Mouse (Mus musculus) bone marrow macrophage, adult 2 months (primary cell): ENCODE data around the gene Mrpl4. TPM values are rescaled to one million over a fixed set of nuclear protein-coding genes. Genes with fewer than 3 reads are reported as not detected.
A peak's percentile ranks its signal among the peaks of the same experiment; 100 is the strongest.
"Not testable (repeated sequence)": the region's sequence is repeated elsewhere in the genome, so short reads cannot be mapped to it uniquely, and the experiment has no call there.

ENCODE experiments used
- H3K27ac ChIP-seq: 2 replicates; pipeline ENCODE4 v1.5.1; 2012; ENCODE audit warnings: low read depth, low read length; ENCODE audit not compliant: insufficient read depth
- H3K4me1 ChIP-seq: 2 replicates; pipeline ENCODE4 v1.6.1; 2012; ENCODE audit warnings: low read length; ENCODE audit not compliant: control insufficient read depth, insufficient read depth
- H3K4me3 ChIP-seq: 2 replicates; pipeline ENCODE4 v1.5.1; 2012; ENCODE audit warnings: mild to moderate bottlenecking, low read length, moderate library complexity; ENCODE audit not compliant: insufficient read depth
- CTCF ChIP-seq: IDR thresholded peaks from 2 replicates; pipeline ENCODE4 v1.5.1; 2012; ENCODE audit warnings: low read depth, mild to moderate bottlenecking, low read length, moderate library complexity
- POLR2A ChIP-seq: IDR thresholded peaks from 2 replicates; pipeline ENCODE4 v1.6.1; 2012; ENCODE audit warnings: mild to moderate bottlenecking, low read depth, low read length, borderline replicate concordance
- polyA plus RNA-seq: library from polyadenylated mRNA; stranded (reverse); fragments of >200 nt; gene quantifications from 2 replicates; pipeline ENCODE4 v1.2.4, GENCODE M21; 2012; ENCODE audit not compliant: missing spikeins, insufficient read depth, insufficient read length

The Mrpl4 gene
- polyA plus RNA-seq, 1 experiment: 52.7 TPM

DNA sequence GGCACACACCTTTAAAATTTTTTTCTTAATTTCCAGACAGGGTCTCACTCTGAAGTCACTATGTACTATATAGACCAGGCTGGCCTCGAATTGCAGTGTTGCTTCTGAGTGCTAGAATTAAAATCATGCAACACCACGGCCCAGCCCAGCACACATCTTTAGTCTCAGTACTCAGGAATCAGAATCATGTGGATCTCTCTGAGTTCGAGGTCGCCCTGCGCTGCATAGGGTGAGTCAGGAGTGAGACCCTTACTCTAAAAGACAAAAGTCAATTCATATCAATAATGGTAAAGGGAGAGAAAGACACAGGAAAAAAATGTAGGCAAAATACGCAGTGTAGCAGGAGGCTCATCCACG is 290 bp upstream of the Mrpl4 start:
- H3K27ac ChIP-seq: peak overlapping the region; percentile 11; the same call in 1 of the 2 replicates
- peak overlapping the region; percentile 90 for H3K4me3 ChIP-seq
- H3K4me1 ChIP-seq: peaks cover 8% of the 10 kb centered on the region
- TF ChIP-seq POLR2A (no peak), CTCF (no peak)

DNA sequence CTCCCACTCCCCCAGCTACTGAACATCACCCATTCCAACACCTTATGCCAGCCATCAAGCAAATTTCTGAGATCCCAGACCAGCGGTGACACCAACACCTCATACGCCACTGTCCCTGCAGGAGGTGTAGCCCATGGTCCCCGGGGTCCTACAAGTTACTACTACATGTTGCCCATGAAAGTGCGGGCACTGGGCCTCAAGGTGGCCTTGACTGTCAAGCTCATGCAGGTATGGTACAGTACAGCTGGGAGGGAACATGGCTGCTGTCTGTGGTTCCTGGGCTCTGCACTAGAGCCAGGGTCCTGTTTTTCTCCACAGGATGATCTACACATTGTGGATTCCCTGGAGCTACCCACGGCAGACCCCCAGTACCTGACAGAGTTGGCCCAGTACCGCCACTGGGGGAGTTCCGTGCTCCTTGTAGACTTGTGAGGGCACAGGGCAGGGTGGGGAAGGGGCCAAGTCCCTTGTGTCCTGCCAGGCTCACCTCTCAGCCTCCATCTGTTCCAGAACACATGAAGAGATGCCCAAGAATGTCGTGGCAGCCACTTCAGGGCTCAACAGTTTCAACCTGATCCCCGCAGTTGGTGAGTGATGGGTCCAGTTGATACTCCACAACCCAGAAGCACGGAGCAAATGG is 4.9 kb downstream of the Mrpl4 start:
- Histone ChIP-seq H3K4me1 (peaks cover 8% of the 10 kb centered on the region), H3K4me3 (no peak overlapping the region), H3K27ac (no peak overlapping the region)
- TF ChIP-seq CTCF (no peak), POLR2A (no peak)

DNA sequence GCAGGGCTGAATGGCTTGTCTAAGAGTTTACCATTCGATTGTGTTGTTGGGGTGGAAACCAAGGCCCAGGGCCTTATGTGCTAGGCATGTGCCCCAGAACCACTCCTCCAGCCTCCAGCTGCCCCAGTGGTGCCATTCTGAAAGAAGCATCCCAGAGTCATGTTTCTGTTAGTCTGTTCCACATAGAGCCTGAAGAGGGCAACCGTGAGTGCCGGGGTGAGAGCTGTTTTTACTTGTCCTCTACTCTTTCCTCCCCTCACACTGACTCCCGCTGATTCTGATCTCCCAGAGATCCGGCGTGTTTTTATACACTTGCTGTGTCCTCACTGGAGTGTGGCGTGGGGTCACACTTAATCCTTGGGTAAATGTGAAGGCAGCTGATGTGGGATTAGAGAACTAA is 5.5 kb downstream of the Mrpl4 start:
- H3K4me1 ChIP-seq: peaks cover 10% of the 10 kb centered on the region
- no peak overlapping the region for H3K4me3 ChIP-seq
- no peak overlapping the region for H3K27ac ChIP-seq
- TF ChIP-seq CTCF (no peak; the same call in 1 of the 2 replicates), POLR2A (no peak)

DNA sequence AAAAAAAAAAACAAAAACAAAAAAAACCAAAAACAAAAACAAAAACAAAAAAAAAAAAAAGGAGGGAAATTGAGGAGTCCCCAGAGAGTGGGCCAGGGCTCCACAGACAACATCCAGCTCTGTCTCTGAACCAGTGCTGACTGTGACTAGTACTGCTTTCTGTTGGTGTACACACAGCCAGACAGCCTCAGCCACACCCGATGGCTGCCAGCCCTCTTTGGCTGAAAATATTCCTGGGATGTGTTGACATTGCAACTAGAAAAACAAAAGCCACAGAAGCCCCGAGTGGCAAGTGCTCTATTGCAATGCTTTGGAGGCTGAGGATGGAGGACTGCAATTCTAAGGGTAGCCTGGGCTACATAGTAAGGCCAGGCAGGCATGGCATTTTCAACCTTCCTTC is 7.8 kb downstream of the Mrpl4 start:
- no peak for TF ChIP-seq POLR2A
- no peak for TF ChIP-seq CTCF
- H3K27ac ChIP-seq: no peak overlapping the region

DNA sequence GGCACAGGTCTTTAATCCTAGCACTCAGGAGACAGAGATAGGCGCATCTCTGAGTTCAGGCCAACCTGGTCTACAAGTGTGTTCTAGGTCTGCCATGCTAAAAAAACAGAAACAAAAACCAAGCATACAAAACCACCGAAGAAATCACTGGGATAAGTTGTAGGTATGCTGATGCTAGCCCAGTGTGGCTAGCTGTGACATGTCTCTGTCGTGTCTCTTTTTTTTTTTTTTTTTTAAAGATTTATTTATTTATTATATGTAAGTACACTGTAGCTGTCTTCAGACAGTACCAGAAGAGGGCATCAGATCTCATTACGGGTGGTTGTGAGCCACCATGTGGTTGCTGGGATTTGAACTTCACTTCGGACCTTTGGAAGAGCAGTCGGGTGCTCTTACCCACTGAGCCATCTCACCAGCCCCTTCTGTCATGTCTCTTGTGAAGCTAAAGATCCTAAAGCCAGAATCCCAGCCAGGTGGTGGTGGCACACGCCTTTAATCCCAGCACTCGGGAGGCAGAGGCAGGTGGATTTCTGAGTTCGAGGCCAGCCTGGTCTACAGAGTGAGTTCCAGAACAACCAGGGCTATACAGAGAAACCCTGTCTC is 8.5 kb downstream of the Mrpl4 start:
- peaks cover 17% of the 10 kb centered on the region for H3K4me1 ChIP-seq
- H3K27ac ChIP-seq, H3K4me3 ChIP-seq: not testable (repeated sequence)

More for the DNA sequence above, 7.8 kb downstream of the Mrpl4 start:
- Histone ChIP-seq H3K4me3 (no peak overlapping the region), H3K4me1 (peaks cover 17% of the 10 kb centered on the region)

DNA sequence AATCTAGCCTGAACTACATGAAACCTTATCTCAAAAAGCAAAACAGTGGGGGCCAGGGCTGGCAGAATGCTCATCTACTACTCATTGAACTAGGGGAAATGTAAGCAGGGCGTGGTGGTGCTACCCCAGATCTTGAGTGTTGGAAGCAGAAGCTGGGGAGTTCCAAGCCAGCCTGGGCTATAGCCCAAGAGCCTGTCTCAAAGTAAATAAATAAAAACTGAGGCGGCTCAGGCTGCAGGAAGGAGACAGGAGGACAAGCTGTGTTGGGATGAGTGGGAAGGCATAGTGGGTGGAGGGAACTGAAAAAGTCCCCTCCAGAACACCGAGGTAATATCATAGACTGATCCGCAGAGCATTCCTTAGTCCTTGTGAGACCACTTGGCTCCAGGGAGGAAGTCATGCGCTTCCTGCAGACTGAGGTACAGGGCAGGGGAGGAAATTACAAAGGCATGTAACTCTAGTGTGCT is 9.3 kb downstream of the Mrpl4 start:
- no peak overlapping the region for H3K4me3 ChIP-seq
- H3K4me1 ChIP-seq: peaks cover 17% of the 10 kb centered on the region
- H3K27ac ChIP-seq: no peak overlapping the region; the same call in 1 of the 2 replicates
- TF ChIP-seq CTCF (no peak), POLR2A (no peak)

DNA sequence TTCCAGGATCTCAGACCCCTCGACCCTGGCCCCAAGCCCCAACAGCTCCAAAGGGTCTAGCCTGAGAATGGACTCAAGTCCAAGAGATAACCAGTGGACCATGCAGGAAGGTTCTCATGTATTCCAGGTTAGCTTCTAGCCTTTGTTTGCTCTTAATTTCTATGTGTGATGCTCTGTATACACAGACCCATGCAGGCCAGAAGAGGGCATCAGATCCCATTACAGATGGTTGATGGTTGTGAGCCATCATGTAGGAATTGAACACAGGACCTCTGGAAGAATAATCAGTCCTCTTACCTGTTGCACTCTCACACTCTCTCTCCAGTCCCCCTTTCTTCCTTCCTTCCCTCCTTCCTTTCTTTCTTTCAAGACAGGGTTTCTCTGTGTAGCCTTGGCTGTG is 9.8 kb downstream of the Mrpl4 start:
- H3K4me3 ChIP-seq: no peak overlapping the region
- no peak overlapping the region; the same call in 1 of the 2 replicates for H3K27ac ChIP-seq
- H3K4me1 ChIP-seq: peaks cover 17% of the 10 kb centered on the region

DNA sequence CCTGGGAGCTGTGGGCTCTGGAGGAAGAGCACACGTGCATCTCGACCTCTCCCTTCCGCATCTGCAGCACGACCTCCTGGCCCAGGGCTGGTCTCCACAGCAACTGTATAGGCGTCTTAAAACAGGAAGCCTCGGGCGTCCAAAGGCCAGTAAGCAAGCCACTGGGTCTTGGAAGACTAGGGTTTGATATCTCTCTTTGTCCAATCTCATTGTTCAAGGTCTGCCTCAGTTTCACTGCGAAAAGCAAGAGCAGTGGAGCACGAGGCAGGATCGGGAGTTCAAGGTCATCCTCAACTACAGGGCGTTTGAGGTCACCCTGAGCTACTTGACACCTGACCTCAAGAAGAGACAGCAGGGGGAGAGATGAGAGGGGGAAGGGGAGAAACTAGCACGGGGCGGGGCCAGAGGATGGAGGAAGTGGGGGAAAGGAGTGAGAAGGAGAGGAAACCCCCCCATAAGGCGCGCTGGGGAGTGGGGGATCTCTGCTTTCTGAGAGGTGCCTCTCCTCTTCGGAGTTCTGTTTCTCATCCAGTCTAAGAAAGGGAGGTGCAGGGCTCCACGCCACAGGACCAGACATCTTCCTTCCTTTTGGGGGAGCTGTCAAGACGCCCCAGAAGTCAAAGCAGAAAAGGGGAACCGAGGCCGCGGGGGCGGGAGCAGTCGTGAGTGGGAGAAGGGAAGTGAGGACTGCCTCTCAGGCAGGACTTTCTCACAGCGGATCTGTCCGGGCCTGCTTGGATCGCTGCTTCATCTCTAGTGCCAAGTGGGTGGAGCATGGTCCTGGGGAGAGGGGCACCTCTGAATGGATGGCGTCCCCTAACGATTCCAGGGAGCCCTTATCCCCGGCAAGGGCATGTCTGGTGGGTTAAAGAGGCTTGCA is 12.4 kb downstream of the Mrpl4 start:
- TF ChIP-seq POLR2A (no peak), CTCF (no peak)
- peak overlapping the region; percentile 87 for H3K4me3 ChIP-seq
- peak overlapping the region; percentile 88 for H3K27ac ChIP-seq
- H3K4me1 ChIP-seq: peaks cover 31% of the 10 kb centered on the region

More for the DNA sequence above, 9.8 kb downstream of the Mrpl4 start:
- TF ChIP-seq POLR2A (0 out of 2 replicates have a peak, but pooled peaks have one; percentile 21), CTCF (no peak)

DNA sequence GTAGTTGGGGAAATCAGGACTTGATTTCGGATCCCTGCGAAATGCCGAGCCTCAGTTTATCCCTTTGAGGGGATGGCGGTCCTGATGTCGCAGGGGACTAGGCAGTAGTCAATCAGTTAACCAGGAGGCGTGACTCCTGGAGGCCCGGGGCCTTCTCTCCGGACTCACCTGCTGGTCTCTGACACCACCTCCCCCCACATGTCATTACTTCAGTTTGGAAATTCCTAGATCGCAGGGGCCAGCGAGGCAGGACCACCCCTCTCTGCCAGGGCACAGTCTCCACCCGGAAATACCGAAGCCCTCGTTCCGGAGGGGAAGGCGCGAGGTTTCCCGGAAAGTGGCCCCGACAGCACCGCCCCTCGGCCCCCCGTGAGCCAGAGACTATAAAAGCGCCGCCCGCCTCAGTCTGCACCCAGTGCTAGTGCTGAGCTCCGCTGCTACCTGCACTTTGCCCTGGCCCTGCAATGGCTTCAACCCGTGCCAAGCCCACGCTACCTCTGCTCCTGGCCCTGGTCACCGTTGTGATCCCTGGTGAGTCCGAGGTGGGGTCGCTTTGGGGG is 13.1 kb downstream of the Mrpl4 start, which contains the start of gene Icam1:
Gene Icam1 (plus strand): TSS at position 415 of the 560 bp plus-strand sequence.
- TF ChIP-seq CTCF (no peak), POLR2A (peak; percentile 96)
- H3K4me3 ChIP-seq: peak within 1 kb of the TSS; percentile 87
- H3K27ac ChIP-seq: peak within 1 kb of the TSS; percentile 88
- H3K4me1 ChIP-seq: peaks cover 31% of the 10 kb centered on the region
